Mouse (Mus musculus): ENCODE measurements at regions not wholly inside any gene's neighbourhood (a gene's known extent, or its start where the extent isn't known, plus 50 kb on each side); places are given as distances from the start of the nearest gene placed in this dataset.

DNA sequence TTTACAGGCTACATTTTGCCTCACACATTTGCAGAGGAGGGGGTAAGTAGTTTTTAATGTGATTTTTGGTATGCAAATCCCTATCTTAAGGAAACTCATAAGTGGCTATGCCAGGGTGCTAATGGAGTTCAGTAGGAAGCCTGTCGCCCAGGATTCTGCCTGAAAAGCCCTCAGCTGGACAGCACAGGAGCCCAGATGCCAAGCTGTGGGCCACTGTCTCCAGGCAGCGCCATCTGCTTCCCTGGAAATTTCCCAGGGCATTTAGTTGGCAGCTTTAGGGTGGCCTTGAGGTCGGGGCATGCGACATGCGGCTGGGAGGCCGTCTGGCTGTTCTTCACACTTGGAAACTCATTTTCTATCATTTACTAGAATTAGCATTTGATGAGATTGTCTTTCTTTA is 127.3 kb upstream of the Prr30 start:
- DNase-seq, result no peak
- Histone ChIP-seq H3K4me3 (ENCODE audit: control insufficient read depth, insufficient read depth, low read length) (no peak overlapping the region), H3K4me1 (replicated peaks; ENCODE audit: control insufficient read depth, insufficient read depth, low read length) (no peaks in the 10 kb centered on the region), H3K27ac (ENCODE audit: control insufficient read depth, insufficient read depth, low read length) (no peak overlapping the region), H3K27me3 (ENCODE audit: control insufficient read depth, insufficient read depth, low read length) (no peaks in the 10 kb centered on the region), H3K36me3 (ENCODE audit: control insufficient read depth, insufficient read depth, low read length) (no peaks in the 10 kb centered on the region)
- TF ChIP-seq CTCF (IDR thresholded peaks at IDR 0.05; ENCODE audit: borderline replicate concordance, control insufficient read depth, extremely low read depth, insufficient read depth, low read length, poor library complexity) (no peak), POLR2A (IDR thresholded peaks at IDR 0.05; ENCODE audit: control insufficient read depth, extremely low read depth, insufficient read depth, low read length, poor library complexity) (no peak)
- WGBS, result 90% methylated on average over 6 of the region's 6 CpGs

DNA sequence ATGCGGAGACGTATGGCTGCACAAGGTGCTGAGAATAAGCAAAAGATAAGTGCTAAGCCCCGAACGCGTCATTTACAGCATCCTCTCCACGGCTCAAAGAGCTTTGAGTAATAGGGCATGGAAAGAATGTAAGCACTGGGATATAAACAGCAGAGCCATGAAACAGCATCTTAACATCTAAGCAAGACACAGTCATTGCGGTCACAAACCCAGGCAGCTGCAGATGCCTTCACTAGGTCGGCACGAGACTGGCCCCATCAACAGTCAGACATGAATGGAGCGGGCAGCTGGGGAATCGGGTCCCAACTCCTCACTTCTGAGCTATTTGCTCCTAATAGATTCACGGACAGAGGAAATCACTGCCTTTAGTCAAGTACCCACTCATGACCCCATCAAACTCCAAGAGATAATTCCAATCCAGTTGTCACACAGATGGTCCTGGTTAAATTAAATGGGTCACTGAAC is 126.4 kb upstream of the Prr30 start:
- Histone ChIP-seq H3K4me1 (replicated peaks; ENCODE audit: control insufficient read depth, insufficient read depth, low read length) (no peaks in the 10 kb centered on the region), H3K27me3 (ENCODE audit: control insufficient read depth, insufficient read depth, low read length) (no peaks in the 10 kb centered on the region), H3K27ac (ENCODE audit: control insufficient read depth, insufficient read depth, low read length) (no peak overlapping the region), H3K36me3 (ENCODE audit: control insufficient read depth, insufficient read depth, low read length) (no peaks in the 10 kb centered on the region), H3K4me3 (ENCODE audit: control insufficient read depth, insufficient read depth, low read length) (no peak overlapping the region)
- WGBS, result 52% methylated on average over 12 of the region's 12 CpGs
- TF ChIP-seq CTCF (IDR thresholded peaks at IDR 0.05; ENCODE audit: borderline replicate concordance, control insufficient read depth, extremely low read depth, insufficient read depth, low read length, poor library complexity) (no peak), POLR2A (IDR thresholded peaks at IDR 0.05; ENCODE audit: control insufficient read depth, extremely low read depth, insufficient read depth, low read length, poor library complexity) (no peak)
- no peak for DNase-seq

- DNase-seq, result no peak
- Histone ChIP-seq H3K36me3 (ENCODE audit: control insufficient read depth, insufficient read depth, low read length) (no peaks in the 10 kb centered on the region), H3K4me1 (replicated peaks; ENCODE audit: control insufficient read depth, insufficient read depth, low read length) (no peaks in the 10 kb centered on the region), H3K4me3 (ENCODE audit: control insufficient read depth, insufficient read depth, low read length) (no peak overlapping the region), H3K27ac (ENCODE audit: control insufficient read depth, insufficient read depth, low read length) (no peak overlapping the region), H3K27me3 (ENCODE audit: control insufficient read depth, insufficient read depth, low read length) (no peaks in the 10 kb centered on the region)
- WGBS, result 99% methylated on average over 6 of the region's 6 CpGs
- TF ChIP-seq POLR2A (IDR thresholded peaks at IDR 0.05; ENCODE audit: control insufficient read depth, extremely low read depth, insufficient read depth, low read length, poor library complexity) (no peak), CTCF (IDR thresholded peaks at IDR 0.05; ENCODE audit: borderline replicate concordance, control insufficient read depth, extremely low read depth, insufficient read depth, low read length, poor library complexity) (no peak)
Observed at GRCm38 (mm10) chr14:101323361-101323760, 123.2 kb upstream of the Prr30 start.

GRCm38 (mm10) chr14:101307920-101308319 is 107.8 kb upstream of the Prr30 start:
- H3K4me3 ChIP-seq (ENCODE audit: control insufficient read depth, insufficient read depth, low read length), result no peak overlapping the region
- no peak for TF ChIP-seq POLR2A (IDR thresholded peaks at IDR 0.05; ENCODE audit: control insufficient read depth, extremely low read depth, insufficient read depth, low read length, poor library complexity)
- TF ChIP-seq CTCF (IDR thresholded peaks at IDR 0.05; ENCODE audit: borderline replicate concordance, control insufficient read depth, extremely low read depth, insufficient read depth, low read length, poor library complexity), result no peak
- H3K4me1 ChIP-seq (replicated peaks; ENCODE audit: control insufficient read depth, insufficient read depth, low read length), result no peaks in the 10 kb centered on the region
- no peaks in the 10 kb centered on the region for H3K36me3 ChIP-seq (ENCODE audit: control insufficient read depth, insufficient read depth, low read length)
- no peak overlapping the region for H3K27ac ChIP-seq (ENCODE audit: control insufficient read depth, insufficient read depth, low read length)
- DNase-seq, result no peak
- H3K27me3 ChIP-seq (ENCODE audit: control insufficient read depth, insufficient read depth, low read length), result no peaks in the 10 kb centered on the region

GRCm38 (mm10) chr14:101304487-101305032 is 104.4 kb upstream of the Prr30 start:
- 80% methylated on average over 4 of the region's 4 CpGs for WGBS
- Histone ChIP-seq H3K36me3 (ENCODE audit: control insufficient read depth, insufficient read depth, low read length) (no peaks in the 10 kb centered on the region), H3K4me3 (ENCODE audit: control insufficient read depth, insufficient read depth, low read length) (no peak overlapping the region), H3K27me3 (ENCODE audit: control insufficient read depth, insufficient read depth, low read length) (no peaks in the 10 kb centered on the region), H3K4me1 (replicated peaks; ENCODE audit: control insufficient read depth, insufficient read depth, low read length) (no peaks in the 10 kb centered on the region), H3K27ac (ENCODE audit: control insufficient read depth, insufficient read depth, low read length) (no peak overlapping the region)
- TF ChIP-seq POLR2A (IDR thresholded peaks at IDR 0.05; ENCODE audit: control insufficient read depth, extremely low read depth, insufficient read depth, low read length, poor library complexity) (no peak), CTCF (IDR thresholded peaks at IDR 0.05; ENCODE audit: borderline replicate concordance, control insufficient read depth, extremely low read depth, insufficient read depth, low read length, poor library complexity) (no peak)
- no peak for DNase-seq

- Histone ChIP-seq H3K4me1 (replicated peaks; ENCODE audit: control insufficient read depth, insufficient read depth, low read length) (no peaks in the 10 kb centered on the region), H3K4me3 (ENCODE audit: control insufficient read depth, insufficient read depth, low read length) (no peak overlapping the region), H3K27me3 (ENCODE audit: control insufficient read depth, insufficient read depth, low read length) (no peaks in the 10 kb centered on the region), H3K36me3 (ENCODE audit: control insufficient read depth, insufficient read depth, low read length) (no peaks in the 10 kb centered on the region), H3K27ac (ENCODE audit: control insufficient read depth, insufficient read depth, low read length) (no peak overlapping the region)
- DNase-seq, result no peak
- TF ChIP-seq CTCF (IDR thresholded peaks at IDR 0.05; ENCODE audit: borderline replicate concordance, control insufficient read depth, extremely low read depth, insufficient read depth, low read length, poor library complexity) (no peak), POLR2A (IDR thresholded peaks at IDR 0.05; ENCODE audit: control insufficient read depth, extremely low read depth, insufficient read depth, low read length, poor library complexity) (no peak)
- WGBS, result 97% methylated on average over 3 of the region's 3 CpGs
Observed at GRCm38 (mm10) chr14:101297841-101298240, 97.7 kb upstream of the Prr30 start.

GRCm38 (mm10) chr14:101294693-101295092 is 94.6 kb upstream of the Prr30 start:
- TF ChIP-seq POLR2A (IDR thresholded peaks at IDR 0.05; ENCODE audit: control insufficient read depth, extremely low read depth, insufficient read depth, low read length, poor library complexity) (no peak), CTCF (IDR thresholded peaks at IDR 0.05; ENCODE audit: borderline replicate concordance, control insufficient read depth, extremely low read depth, insufficient read depth, low read length, poor library complexity) (no peak)
- H3K27me3 ChIP-seq (ENCODE audit: control insufficient read depth, insufficient read depth, low read length), result no peaks in the 10 kb centered on the region
- no peaks in the 10 kb centered on the region for H3K4me1 ChIP-seq (replicated peaks; ENCODE audit: control insufficient read depth, insufficient read depth, low read length)
- 29% methylated on average over 7 of the region's 7 CpGs for WGBS
- no peak overlapping the region for H3K27ac ChIP-seq (ENCODE audit: control insufficient read depth, insufficient read depth, low read length)
- H3K4me3 ChIP-seq (ENCODE audit: control insufficient read depth, insufficient read depth, low read length), result no peak overlapping the region
- no peak for DNase-seq
- H3K36me3 ChIP-seq (ENCODE audit: control insufficient read depth, insufficient read depth, low read length), result no peaks in the 10 kb centered on the region

All from thymus, adult 2 months (tissue).